Mouse (Mus musculus): Measurements from ENCODE around the gene Mrps23. TPM values are rescaled to one million over a fixed set of nuclear protein-coding genes. Genes with fewer than 3 reads are reported as not detected.

Gene Mrps23
- 10 to 100 TPM; 60.6 to 62.7 TPM for total RNA-seq (2023)

DNA sequence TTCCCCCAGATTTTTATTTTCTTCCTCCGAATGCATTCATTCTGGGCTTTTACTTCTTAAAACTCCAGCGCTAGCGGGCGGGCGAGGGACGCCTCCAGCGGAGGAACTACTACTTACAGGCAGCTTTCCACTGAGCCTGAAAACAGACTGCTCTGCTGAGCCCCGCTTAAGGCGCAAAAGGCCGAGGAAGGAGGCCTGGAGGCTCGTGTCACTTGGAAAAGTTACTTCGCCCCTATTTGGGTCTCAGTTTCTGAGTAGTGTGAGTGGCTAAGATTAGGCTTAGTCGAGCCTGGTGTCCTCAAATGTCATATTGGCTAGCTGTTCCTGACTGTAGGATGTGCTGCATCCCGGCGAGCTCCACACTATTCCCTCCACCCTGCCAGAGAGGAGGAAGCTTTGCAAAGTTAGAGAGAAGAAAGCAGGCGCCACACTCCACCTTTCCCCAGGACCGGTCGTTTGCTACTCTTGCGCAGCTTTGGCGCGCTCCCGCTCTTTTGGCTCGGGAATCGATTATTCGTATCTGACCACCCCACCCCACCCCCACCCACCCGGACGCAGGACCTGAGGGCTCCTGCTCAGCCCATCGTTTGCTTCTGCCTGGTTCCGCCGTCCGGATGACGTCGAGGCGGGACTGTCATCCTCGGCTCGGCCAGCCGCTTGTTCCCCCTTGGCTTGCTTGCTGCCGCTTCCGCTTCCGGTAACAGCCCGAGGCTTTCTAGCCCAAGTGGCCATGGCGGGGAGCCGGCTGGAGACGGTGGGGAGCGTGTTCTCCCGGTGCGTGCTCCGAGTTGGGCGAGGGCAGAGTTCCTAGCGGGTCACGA, at the start of gene Mrps23:
TSS of gene Mrps23 (plus strand) at position 677 of the 821 bp plus-strand sequence.

Other genes starting within 250 kb of the Mrps23 start
- gene Dynll2, start 216.9 kb upstream of the Mrps23 start, total RNA-seq (2023): 10 to 100 TPM; 12.1 to 13.3 TPM
- 100 to 1,000 TPM; 370 to 375 TPM for gene Srsf1, start 157.0 kb upstream of the Mrps23 start, total RNA-seq (2023)
- gene Vezf1, start 136.1 kb upstream of the Mrps23 start, total RNA-seq (2023): 10 to 100 TPM; 73.2 to 79.8 TPM
- 1 to 10 TPM; 5.4 to 8.3 TPM for gene Cuedc1, start 106.3 kb upstream of the Mrps23 start, total RNA-seq (2023)
- gene Ccdc182, start 89.7 kb downstream of the Mrps23 start, total RNA-seq (2023): not detected

All from B cell, adult 67 days (primary cell).